Mouse (Mus musculus) splenic B cell, adult 2 months (primary cell): ENCODE measurements around the gene Psmd9.
"Not testable (repeated sequence)": the region's sequence is repeated elsewhere in the genome, so short reads cannot be mapped to it uniquely, and the experiment has no call there.

Experiments
- DNase-seq: peaks from one replicate; pipeline ENCODE4 v3.0.0-alpha.2; 2011; ENCODE audit warnings: low read depth, low spot score
- H3K27me3 ChIP-seq: 2 replicates; pipeline ENCODE4 v1.6.1; 2012; ENCODE audit warnings: mild to moderate bottlenecking, low read length, moderate library complexity, mixed read lengths; ENCODE audit not compliant: control insufficient read depth, poor library complexity, insufficient read depth, severe bottlenecking
- H3K36me3 ChIP-seq: 2 replicates; pipeline ENCODE4 v1.6.1; 2012; ENCODE audit warnings: mild to moderate bottlenecking, low read length, moderate library complexity, mixed read lengths; ENCODE audit not compliant: control insufficient read depth, poor library complexity, insufficient read depth, severe bottlenecking

Gene Psmd9

DNA sequence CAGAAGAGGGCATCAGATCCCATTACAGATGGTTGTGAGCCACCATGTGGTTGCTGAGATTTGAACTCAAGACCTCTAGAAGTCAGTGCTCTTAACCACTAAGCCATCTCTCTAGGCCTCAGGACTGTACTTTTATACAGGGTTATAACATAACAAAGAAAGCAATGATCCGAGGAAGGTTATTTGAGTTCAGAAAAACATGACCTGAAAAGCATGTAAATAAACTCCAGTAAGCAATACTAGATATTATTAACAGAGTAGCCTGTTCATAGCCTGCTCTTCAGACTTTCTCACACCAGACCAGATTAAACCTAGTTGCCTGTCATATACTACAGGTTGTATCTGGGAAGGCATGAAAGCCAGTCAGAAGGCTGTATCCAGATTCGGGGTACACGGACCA is 18.1 kb downstream of the Psmd9 start:
- H3K27me3 ChIP-seq, result no peaks in the 10 kb centered on the region

GRCm38 (mm10) chr5:123190912-123191311 is 21.7 kb downstream of the Psmd9 start:
- DNase-seq, result no peak
- Histone ChIP-seq H3K27me3 (no peaks in the 10 kb centered on the region; the same call in 1 of the 2 replicates), H3K36me3 (no peaks in the 10 kb centered on the region)

More for the DNA sequence above, 18.1 kb downstream of the Psmd9 start:
- DNase-seq, result no peak
- H3K36me3 ChIP-seq, result no peaks in the 10 kb centered on the region

GRCm38 (mm10) chr5:123191427-123191826 is 22.2 kb downstream of the Psmd9 start:
- no peaks in the 10 kb centered on the region; the same call in 1 of the 2 replicates for H3K27me3 ChIP-seq
- no peak for DNase-seq
- H3K36me3 ChIP-seq, result no peaks in the 10 kb centered on the region

GRCm38 (mm10) chr5:123192606-123193150 is 23.5 kb downstream of the Psmd9 start:
- no peak for DNase-seq
- no peaks in the 10 kb centered on the region for H3K36me3 ChIP-seq

DNA sequence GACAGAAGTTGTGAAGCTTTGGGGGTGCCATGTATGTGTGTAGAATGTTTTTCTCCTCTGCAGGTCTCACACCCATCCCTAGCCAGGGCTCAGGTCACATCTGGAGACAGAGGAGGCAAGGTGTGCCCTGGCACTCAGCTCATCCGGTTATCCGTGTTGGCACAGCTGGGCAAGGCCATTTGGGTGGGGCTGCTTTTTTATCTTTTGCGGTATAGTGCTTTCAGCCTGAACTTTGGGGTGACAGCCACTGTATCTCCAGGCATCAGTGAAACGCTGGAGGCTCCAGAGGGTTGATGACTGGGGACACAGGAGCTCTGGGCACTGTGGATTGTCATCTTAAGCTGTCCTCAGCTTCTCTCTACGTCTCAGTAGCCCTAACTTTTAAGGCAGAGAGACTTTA is 24.2 kb downstream of the Psmd9 start:
- H3K27me3 ChIP-seq, result no peaks in the 10 kb centered on the region; the same call in 1 of the 2 replicates
- no peak for DNase-seq
- H3K36me3 ChIP-seq, result no peaks in the 10 kb centered on the region

More at GRCm38 (mm10) chr5:123192606-123193150, 23.5 kb downstream of the Psmd9 start:
- no peaks in the 10 kb centered on the region; the same call in 1 of the 2 replicates for H3K27me3 ChIP-seq

DNA sequence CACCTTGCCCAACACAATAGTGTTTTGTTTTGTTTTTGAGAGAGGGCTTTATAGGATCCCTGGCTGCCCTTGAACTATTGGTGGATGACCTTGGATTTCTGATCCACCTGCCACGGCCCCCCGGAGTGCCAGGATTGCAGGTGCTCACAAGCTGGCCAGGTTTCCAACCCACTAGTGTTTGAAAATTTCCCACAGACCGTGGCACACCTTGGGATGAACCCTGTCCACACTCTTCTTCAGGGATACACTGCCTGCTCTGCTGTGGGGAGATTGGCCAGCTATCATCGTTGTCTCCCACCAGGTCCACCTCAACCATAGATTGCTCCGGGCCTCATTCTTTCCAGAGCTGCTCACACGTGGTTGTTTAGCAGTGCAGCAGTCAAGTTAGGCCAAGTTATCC is 25.6 kb downstream of the Psmd9 start:
- Histone ChIP-seq H3K27me3 (no peaks in the 10 kb centered on the region; the same call in 1 of the 2 replicates), H3K36me3 (no peaks in the 10 kb centered on the region)
- DNase-seq, result no peak

DNA sequence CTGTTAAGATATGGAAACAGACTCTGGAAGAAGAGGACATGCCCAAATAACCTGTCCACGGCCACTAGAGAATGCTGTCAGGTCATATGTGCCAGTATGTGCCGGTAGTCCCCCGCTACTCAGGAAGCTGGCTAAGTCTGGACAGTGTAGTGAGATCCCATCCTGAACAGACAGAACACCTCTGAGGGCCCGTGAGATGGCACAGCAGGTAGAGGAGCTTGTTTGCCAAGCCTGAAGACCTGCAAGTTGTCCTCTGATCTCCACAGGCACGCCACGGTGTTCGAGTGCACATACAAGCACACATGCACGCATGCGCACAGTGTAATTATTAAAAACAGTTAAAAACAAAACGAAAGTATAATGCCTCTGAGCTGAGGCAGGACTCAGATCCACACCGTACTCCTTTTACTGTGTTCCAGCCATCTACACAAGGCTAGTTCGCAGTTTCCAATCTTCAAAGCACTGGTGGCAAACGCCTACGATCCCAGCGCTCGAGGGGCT is 26.3 kb downstream of the Psmd9 start:
- H3K27me3 ChIP-seq, result no peaks in the 10 kb centered on the region; the same call in 1 of the 2 replicates
- no peak for DNase-seq
- no peaks in the 10 kb centered on the region for H3K36me3 ChIP-seq

GRCm38 (mm10) chr5:123196746-123197145 is 27.5 kb downstream of the Psmd9 start:
- no peaks in the 10 kb centered on the region for H3K36me3 ChIP-seq
- no peaks in the 10 kb centered on the region; the same call in 1 of the 2 replicates for H3K27me3 ChIP-seq
- DNase-seq, result no peak

- no peaks in the 10 kb centered on the region; the same call in 1 of the 2 replicates for H3K27me3 ChIP-seq
- H3K36me3 ChIP-seq, result no peaks in the 10 kb centered on the region
- no peak for DNase-seq
Observed at GRCm38 (mm10) chr5:123198523-123198922, 29.3 kb downstream of the Psmd9 start.

DNA sequence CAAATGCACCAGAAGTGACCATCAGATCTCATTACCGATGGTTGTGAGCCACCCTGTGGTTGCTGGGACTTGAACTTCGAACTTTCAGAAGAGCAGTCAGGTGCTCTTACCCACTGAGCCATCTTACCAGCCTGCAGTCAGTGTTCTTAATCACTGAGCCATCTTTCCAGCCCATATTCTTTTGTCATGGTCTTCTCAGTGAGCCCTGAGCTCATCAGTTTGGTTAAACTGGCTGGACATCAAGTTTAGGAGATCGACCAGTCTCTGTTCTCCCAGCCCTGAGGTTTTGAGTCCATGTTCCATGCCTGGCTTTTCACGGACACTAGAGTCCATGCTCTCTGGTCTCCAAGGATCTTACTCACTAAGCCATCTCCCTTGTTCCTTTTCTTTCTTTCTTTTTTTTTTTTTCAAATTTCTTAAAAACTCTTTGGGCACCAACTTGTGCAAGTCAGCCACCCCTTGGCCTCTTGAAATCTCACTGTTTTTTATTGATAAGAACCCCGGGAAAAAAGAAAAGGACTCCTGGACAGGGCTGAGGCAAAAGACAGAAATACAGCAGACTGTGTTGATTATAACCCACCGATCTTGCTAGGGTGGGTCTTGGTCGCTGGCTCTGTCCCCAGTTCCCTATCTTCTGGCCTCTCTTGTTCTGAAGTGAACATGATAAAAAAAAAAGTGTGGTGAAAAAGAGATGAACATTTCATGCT is 31.8 kb downstream of the Psmd9 start:
- H3K36me3 ChIP-seq, H3K27me3 ChIP-seq, DNase-seq: not testable (repeated sequence)

GRCm38 (mm10) chr5:123201523-123201892 is 32.3 kb downstream of the Psmd9 start:
- no peak for DNase-seq
- Histone ChIP-seq H3K27me3 (no peaks in the 10 kb centered on the region), H3K36me3 (no peaks in the 10 kb centered on the region)

DNA sequence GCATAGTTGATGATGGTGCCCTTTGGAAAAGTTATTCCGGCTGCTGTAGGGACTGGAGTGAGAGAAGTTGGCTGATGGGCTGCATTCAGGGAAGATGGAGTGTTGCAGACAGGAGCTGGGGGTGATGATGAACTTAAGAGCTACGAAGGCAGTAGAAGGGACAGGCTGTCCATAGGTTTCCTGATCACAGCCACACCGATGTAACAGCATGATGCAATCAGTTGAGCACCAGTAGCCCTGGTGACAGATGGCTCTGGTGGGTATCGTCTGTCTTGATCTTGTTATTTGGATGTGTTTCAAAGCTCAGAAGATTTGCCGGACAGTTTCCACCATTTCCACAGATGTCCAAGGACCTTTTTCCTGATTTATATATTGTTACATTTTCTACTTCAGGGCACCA is 32.8 kb downstream of the Psmd9 start:
- DNase-seq, result no peak
- Histone ChIP-seq H3K36me3 (no peaks in the 10 kb centered on the region), H3K27me3 (no peaks in the 10 kb centered on the region)

DNA sequence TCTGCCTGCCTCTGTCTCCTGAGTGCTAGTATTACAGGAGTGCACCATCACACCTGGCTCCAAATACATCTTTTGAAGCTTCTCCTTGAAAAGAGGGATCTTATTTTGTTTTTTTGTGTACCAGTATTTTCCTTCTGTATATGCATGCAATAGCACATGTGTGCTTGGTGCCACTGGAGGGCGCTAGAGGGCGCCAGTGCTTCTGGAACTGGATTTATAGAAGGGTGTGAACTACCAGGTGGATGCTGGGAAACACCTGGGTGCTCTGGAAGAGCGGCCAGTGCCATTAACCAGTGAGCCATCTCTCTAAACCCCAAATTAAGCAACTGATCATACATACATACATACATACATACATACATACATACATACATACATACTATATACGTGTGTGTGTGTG is 33.6 kb downstream of the Psmd9 start:
- not testable (repeated sequence) for DNase-seq, H3K27me3 ChIP-seq, H3K36me3 ChIP-seq

GRCm38 (mm10) chr5:123203591-123203990 is 34.4 kb downstream of the Psmd9 start:
- not testable (repeated sequence) for DNase-seq, H3K36me3 ChIP-seq, H3K27me3 ChIP-seq

GRCm38 (mm10) chr5:123222346-123223050 is 53.3 kb downstream of the Psmd9 start:
- DNase-seq, H3K27me3 ChIP-seq, H3K36me3 ChIP-seq: not testable (repeated sequence)
